31 mouse cellular contexts compared by ENCODE assay signal in the genomic region with DNA sequence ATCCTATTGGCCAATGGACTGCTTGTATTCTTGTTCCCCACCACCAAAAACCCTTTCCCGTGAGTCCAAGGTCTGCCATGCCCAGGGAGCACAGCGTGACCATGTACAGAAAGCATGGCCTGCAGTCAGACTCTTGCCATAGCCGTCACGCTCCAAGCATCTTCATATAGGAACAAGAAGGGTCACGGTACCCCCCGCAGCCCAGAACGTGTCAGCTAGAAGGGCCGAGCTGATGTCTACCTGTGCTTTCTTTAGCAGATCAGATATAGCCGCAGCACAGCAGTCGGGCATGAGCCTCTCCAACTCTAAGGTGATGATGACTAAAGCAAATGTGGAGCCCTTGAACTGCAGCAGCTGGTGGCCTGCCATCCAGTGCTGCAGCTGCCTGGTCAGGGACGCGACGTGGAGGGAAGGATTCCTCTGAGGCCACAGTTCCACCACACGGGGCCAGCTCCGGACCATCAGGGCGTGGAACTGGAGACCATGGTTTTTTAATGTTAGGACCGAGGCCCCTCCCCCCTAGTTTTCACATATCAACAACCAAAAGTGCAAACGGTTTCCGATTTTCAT. TPM values are rescaled to one million over a fixed set of nuclear protein-coding genes. Genes with fewer than 3 reads are reported as not detected.
DNase-seq lines count a peak whose midpoint lies in the region; ATAC-seq lines count a peak whose summit lies in the region.
"Had no signal": no experiment of that assay in that cellular context is flagged by ENCODE, and none has a peak within 500 bp of the region (broad histone marks: within the 10 kb centered on the region; RNA-seq: fewer than 3 reads in every experiment).

No protein-coding gene starts in this region.

- H3K9me3 ChIP-seq in liver, embryonic 12.5 days (replicated peaks) = 0 out of 2 replicates have a peak, but pooled peaks cover 3% of the 10 kb centered on the region
- no peaks in the 10 kb centered on the region for H3K9me3 ChIP-seq in liver, embryonic 16.5 days (replicated peaks; ENCODE audit: control insufficient read depth, low read length)
- no peaks in the 10 kb centered on the region; the same call in 1 of the 2 replicates for H3K9me3 ChIP-seq in kidney, embryonic 14.5 days (ENCODE audit: control insufficient read depth, low read length)
- H3K9me3 ChIP-seq: embryonic facial prominence, embryonic 15.5 days; forebrain, embryonic 12.5 days; heart, embryonic 13.5 days; limb, embryonic 10.5 days; limb, embryonic 15.5 days; lung, embryonic 15.5 days; midbrain, embryonic 13.5 days had no signal

- peak; percentile 8 for ATAC-seq in liver, embryonic 12.5 days
- ATAC-seq in liver, embryonic 16.5 days (ENCODE audit: low read depth) = no peak
- ATAC-seq in kidney, embryonic 14.5 days (ENCODE audit: low FRiP score, low TSS enrichment) = no peak
- ATAC-seq: activated CD4-positive, CD25-positive, alpha-beta regulatory T cell, adult 4 months; CD4-positive, CD25-positive, alpha-beta regulatory T cell, adult 4 months; forebrain, postnatal 0 days; intestine, postnatal 0 days; midbrain, embryonic 13.5 days had no signal

- H3K4me3 ChIP-seq in liver, embryonic 12.5 days = no peak overlapping the region
- H3K4me3 ChIP-seq in liver, embryonic 16.5 days (ENCODE audit: low read depth, low read length) = no peak overlapping the region
- no peak overlapping the region for H3K4me3 ChIP-seq in kidney, embryonic 14.5 days (ENCODE audit: low read length)
- H3K4me3 ChIP-seq: embryonic facial prominence, embryonic 15.5 days; forebrain, embryonic 12.5 days; heart, embryonic 13.5 days; limb, embryonic 10.5 days; limb, embryonic 15.5 days; lung, embryonic 15.5 days; midbrain, embryonic 13.5 days had no signal

- H3K27ac ChIP-seq in liver, embryonic 12.5 days = peak overlapping the region; percentile 66; the same call in 1 of the 2 replicates
- peak overlapping the region; percentile 49 for H3K27ac ChIP-seq in liver, embryonic 16.5 days (ENCODE audit: low read length)
- no peak overlapping the region for H3K27ac ChIP-seq in kidney, embryonic 14.5 days (ENCODE audit: low read depth, low read length)
- H3K27ac ChIP-seq: embryonic facial prominence, embryonic 15.5 days; forebrain, embryonic 12.5 days; heart, embryonic 13.5 days; hindbrain, embryonic 14.5 days; limb, embryonic 10.5 days; limb, embryonic 15.5 days; lung, embryonic 15.5 days; midbrain, embryonic 13.5 days had no signal

- DNase-seq in adrenal gland, postnatal 14 days = peak; percentile 44
- no peak for DNase-seq in adrenal gland, postnatal 25 days
- DNase-seq in liver = no peak
- DNase-seq in adrenal gland, postnatal 36 days = peak; percentile 36 to 62
- no peak for DNase-seq in cerebellum, adult 9-10 months
- DNase-seq: cerebellum, adult 11-12 months; cerebellum, postnatal 10 days; forebrain, postnatal 0 days; gastrocnemius, postnatal 10 days; heart, postnatal 10 days; kidney, adult 9 months; kidney, postnatal 14 days; layer of hippocampus, adult 9-11 months; retina, postnatal 1 day; right cerebral cortex, postnatal 14 days; thymus, adult 2 months; thymus, postnatal 4 days had no signal

- peaks cover 34% of the 10 kb centered on the region for H3K4me1 ChIP-seq in liver, embryonic 12.5 days
- peaks cover 21% of the 10 kb centered on the region for H3K4me1 ChIP-seq in liver, embryonic 16.5 days (ENCODE audit: control insufficient read depth, low read depth, low read length)
- no peaks in the 10 kb centered on the region for H3K4me1 ChIP-seq in kidney, embryonic 14.5 days (ENCODE audit: control insufficient read depth, insufficient read depth, low read length)
- H3K4me1 ChIP-seq: forebrain, embryonic 12.5 days; lung, embryonic 15.5 days had no signal

- 62% methylated on average over 19 of the region's 19 CpGs for WGBS in liver, embryonic 12.5 days (ENCODE audit: insufficient replicate concordance)
- WGBS in liver, embryonic 16.5 days (ENCODE audit: insufficient replicate concordance) = 59% methylated on average over 19 of the region's 19 CpGs
- WGBS in kidney, embryonic 14.5 days = 76% methylated on average over 19 of the region's 19 CpGs

- H3K9ac ChIP-seq in liver, embryonic 12.5 days = no peak overlapping the region
- H3K9ac ChIP-seq in liver, embryonic 16.5 days (ENCODE audit: low read depth, low read length) = no peak overlapping the region
- no peak overlapping the region for H3K9ac ChIP-seq in kidney, embryonic 14.5 days (ENCODE audit: low read depth, low read length)
- H3K9ac ChIP-seq: embryonic facial prominence, embryonic 15.5 days; forebrain, embryonic 12.5 days; forebrain, postnatal 0 days; heart, embryonic 13.5 days; hindbrain, embryonic 14.5 days; limb, embryonic 15.5 days; lung, embryonic 15.5 days; midbrain, embryonic 13.5 days had no signal

- peaks cover 13% of the 10 kb centered on the region for H3K36me3 ChIP-seq in liver, embryonic 12.5 days
- no peaks in the 10 kb centered on the region for H3K36me3 ChIP-seq in liver, embryonic 16.5 days (ENCODE audit: control insufficient read depth, insufficient read depth)
- no peaks in the 10 kb centered on the region for H3K36me3 ChIP-seq in kidney, embryonic 14.5 days (ENCODE audit: control insufficient read depth, insufficient read depth, low read length)
- H3K36me3 ChIP-seq: forebrain, embryonic 12.5 days; limb, embryonic 10.5 days; lung, embryonic 15.5 days; midbrain, embryonic 13.5 days had no signal

- no peaks in the 10 kb centered on the region for H3K27me3 ChIP-seq in liver, embryonic 12.5 days (replicated peaks)
- H3K27me3 ChIP-seq in liver, embryonic 16.5 days (ENCODE audit: control insufficient read depth, insufficient read depth, low read depth, low read length) = no peaks in the 10 kb centered on the region
- no peaks in the 10 kb centered on the region for H3K27me3 ChIP-seq in kidney, embryonic 14.5 days (ENCODE audit: control insufficient read depth, insufficient read depth, low read length)
- H3K27me3 ChIP-seq: embryonic facial prominence, embryonic 15.5 days; forebrain, embryonic 12.5 days; heart, embryonic 13.5 days; limb, embryonic 15.5 days; lung, embryonic 15.5 days; midbrain, embryonic 13.5 days had no signal

- H3K4me2 ChIP-seq in liver, embryonic 12.5 days = peak overlapping the region; percentile 24; the same call in 1 of the 2 replicates
- no peak overlapping the region for H3K4me2 ChIP-seq in liver, embryonic 16.5 days (ENCODE audit: low read depth, low read length)
- no peak overlapping the region for H3K4me2 ChIP-seq in kidney, embryonic 14.5 days (replicated peaks; ENCODE audit: low read depth, low read length)
- H3K4me2 ChIP-seq: embryonic facial prominence, embryonic 15.5 days; forebrain, embryonic 12.5 days; heart, embryonic 13.5 days; hindbrain, embryonic 14.5 days; limb, embryonic 15.5 days; lung, embryonic 15.5 days; midbrain, embryonic 13.5 days had no signal

RNA-seq across cellular contexts. Expression of gene Kif3a, which starts 19.1 kb away (rescaled TPM):
- 28.0 and 31.0 TPM in 2 replicates for total RNA-seq in adrenal gland, postnatal 14 days (2021)
- 27.0 and 31.9 TPM in 2 replicates for total RNA-seq in adrenal gland, postnatal 25 days (2021)
- polyA plus RNA-seq in liver, embryonic 12.5 days (2016; fragmentation: Nextera tagmentation; extraction: Ambion mirVana) = 13.7 and 14.5 TPM in 2 replicates
- total RNA-seq in adrenal gland, postnatal 36 days (2021) = 10 to 100 TPM; 24.1 to 31.1 TPM
- polyA plus RNA-seq in liver, embryonic 16.5 days (2015; fragmentation: Nextera tagmentation; extraction: Ambion mirVana) = 7.4 and 9.7 TPM in 2 replicates
- polyA plus RNA-seq in kidney, embryonic 14.5 days (2014; fragmentation: Nextera tagmentation; extraction: Ambion mirVana) = 65.3 and 71.0 TPM in 2 replicates

RNA-seq across cellular contexts. Expression of gene Sept8, which starts 29.1 kb away (rescaled TPM):
- 39.0 and 42.2 TPM in 2 replicates for total RNA-seq in adrenal gland, postnatal 14 days (2021)
- total RNA-seq in adrenal gland, postnatal 25 days (2021) = 44.5 and 44.6 TPM in 2 replicates
- 33.5 and 34.3 TPM in 2 replicates for polyA plus RNA-seq in liver, embryonic 12.5 days (2016; fragmentation: Nextera tagmentation; extraction: Ambion mirVana)
- total RNA-seq in adrenal gland, postnatal 36 days (2021) = 10 to 100 TPM; 35.0 to 42.6 TPM
- 16.5 and 18.9 TPM in 2 replicates for polyA plus RNA-seq in liver, embryonic 16.5 days (2015; fragmentation: Nextera tagmentation; extraction: Ambion mirVana)
- polyA plus RNA-seq in kidney, embryonic 14.5 days (2014; fragmentation: Nextera tagmentation; extraction: Ambion mirVana) = 13.7 and 21.3 TPM in 2 replicates

Comparison
In these comparisons a context has a peak if more than half of its experiments do, and no peak if none do; other contexts are left out.
1. DNase-seq: peak in adrenal gland, postnatal 14 days (single experiment) and adrenal gland, postnatal 36 days (2 of 2); none in adrenal gland, postnatal 25 days (single experiment), liver (single experiment) and cerebellum, adult 9-10 months (single experiment).